Mouse (Mus musculus) liver, adult 2 months (tissue): ENCODE data around the gene Gm3646.

Experiments
- CTCF ChIP-seq: fragments of 200-500 bp; IDR thresholded peaks from 2 replicates; pipeline ENCODE4 v1.5.1; 2011; ENCODE audit warnings: low read depth, low read length, control low read depth
- POLR2A ChIP-seq: fragments of 200-500 bp; IDR thresholded peaks from 2 replicates; pipeline ENCODE4 v1.6.1; 2011; ENCODE audit warnings: low read length, control low read depth; ENCODE audit not compliant: insufficient read depth; ENCODE audit errors: extremely low read depth

GRCm38 (mm10) chr1:39840856-39841255 lies 35.7 kb upstream of the Gm3646 start:
- no peak for TF ChIP-seq CTCF
- no peak for TF ChIP-seq POLR2A
